7 mouse cellular contexts compared by ENCODE assay signal in genomic region chr7:45654424-45655047, GRCm38 (mm10). TPM values are rescaled to one million over a fixed set of nuclear protein-coding genes. Genes with fewer than 3 reads are reported as not detected.
DNase-seq lines count a peak whose midpoint lies in the region; ATAC-seq and TF ChIP-seq lines count a peak whose summit lies in the region.

No protein-coding gene starts in this region.

- no peak for TF ChIP-seq POLR2A in kidney, adult 2 months (IDR thresholded peaks at IDR 0.05; ENCODE audit: low read depth, low read length)

- peaks cover 15% of the 10 kb centered on the region for H3K4me1 ChIP-seq in hindbrain, embryonic 10.5 days (replicated peaks)
- H3K4me1 ChIP-seq in liver, postnatal 0 days (ENCODE audit: insufficient read depth) = no peaks in the 10 kb centered on the region
- H3K4me1 ChIP-seq in kidney, adult 2 months (ENCODE audit: control insufficient read depth, insufficient read depth, low read length) = no peaks in the 10 kb centered on the region

- H3K4me2 ChIP-seq in liver, postnatal 0 days (ENCODE audit: low read depth, low read length) = peak overlapping the region; percentile 39

- TF ChIP-seq CTCF in liver, postnatal 0 days (IDR thresholded peaks at IDR 0.05; ENCODE audit: low read depth) = no peak
- no peak for TF ChIP-seq CTCF in kidney, adult 2 months (conservative IDR thresholded peaks at IDR 0.05; ENCODE audit: insufficient read depth, insufficient read length, low read depth, low read length)

- DNase-seq in 416B (ENCODE audit: low read depth) (peak; percentile 41), ES-CJ7 (ENCODE audit: low read depth, low spot score) (peak; percentile 48)
- DNase-seq in hindbrain, embryonic 10.5 days (ENCODE audit: low spot score) = no peak
- DNase-seq in liver, postnatal 0 days = no peak
- DNase-seq in cerebellum, adult 8-10 months = no peak
- DNase-seq in cerebellum, adult 9-11 months = no peak
- no peak for DNase-seq in kidney, adult 2 months

- H3K27me3 ChIP-seq in hindbrain, embryonic 10.5 days (ENCODE audit: insufficient read depth, poor library complexity, severe bottlenecking) = no peaks in the 10 kb centered on the region
- H3K27me3 ChIP-seq in liver, postnatal 0 days (ENCODE audit: insufficient read depth, low read length) = 0 out of 2 replicates have a peak, but pooled peaks cover 3% of the 10 kb centered on the region
- H3K27me3 ChIP-seq in kidney, adult 2 months (replicated peaks; ENCODE audit: control insufficient read depth, insufficient read depth, low read length) = no peaks in the 10 kb centered on the region

- H3K4me3 ChIP-seq in hindbrain, embryonic 10.5 days = peak overlapping the region; percentile 30
- no peak overlapping the region for H3K4me3 ChIP-seq in liver, postnatal 0 days (ENCODE audit: low read depth, low read length)
- H3K4me3 ChIP-seq in kidney, adult 2 months (ENCODE audit: insufficient read depth, low read depth, low read length) = no peak overlapping the region

- H3K36me3 ChIP-seq in hindbrain, embryonic 10.5 days = no peaks in the 10 kb centered on the region
- no peaks in the 10 kb centered on the region for H3K36me3 ChIP-seq in liver, postnatal 0 days (replicated peaks; ENCODE audit: insufficient read depth, low read length)
- no peaks in the 10 kb centered on the region for H3K36me3 ChIP-seq in kidney, adult 2 months (ENCODE audit: control insufficient read depth, insufficient read depth, low read length)

- peaks cover 2% of the 10 kb centered on the region; the same call in 1 of the 2 replicates for H3K9me3 ChIP-seq in hindbrain, embryonic 10.5 days
- H3K9me3 ChIP-seq in liver, postnatal 0 days (ENCODE audit: low read length) = no peaks in the 10 kb centered on the region

- WGBS in hindbrain, embryonic 10.5 days = 31% methylated on average over 17 of the region's 17 CpGs
- 39% methylated on average over 17 of the region's 17 CpGs for WGBS in liver, postnatal 0 days (ENCODE audit: insufficient replicate concordance)
- whole genome bisulfite sequencing in kidney, adult 2 months = 48% methylated on average over 17 of the region's 17 CpGs

- ATAC-seq in liver, postnatal 0 days = peak; percentile 25; the same call in 1 of the 2 replicates

- TF ChIP-seq EP300 in liver, postnatal 0 days (IDR thresholded peaks at IDR 0.05; ENCODE audit: low read depth) = no peak

- H3K27ac ChIP-seq in hindbrain, embryonic 10.5 days = peak overlapping the region; percentile 43; the same call in 1 of the 2 replicates
- H3K27ac ChIP-seq in liver, postnatal 0 days (ENCODE audit: low read depth) = no peak overlapping the region
- H3K27ac ChIP-seq in kidney, adult 2 months (ENCODE audit: insufficient read depth, low read depth, low read length) = no peak overlapping the region

- H3K9ac ChIP-seq in liver, postnatal 0 days (replicated peaks) = no peak overlapping the region

RNA-seq across cellular contexts. Expression of gene Fut2, which starts 11.7 kb away (rescaled TPM):
- polyA plus RNA-seq in hindbrain, embryonic 10.5 days (2016; fragmentation: Nextera tagmentation; extraction: Ambion mirVana) = 0.12 and 0.21 TPM in 2 replicates
- polyA plus RNA-seq in liver, postnatal 0 days (2015; fragmentation: Nextera tagmentation; extraction: Ambion mirVana) = not detected in 2 replicates
- polyA plus RNA-seq in kidney, adult 2 months (2012; rRNA removed) = not detected in 2 replicates

RNA-seq across cellular contexts. Expression of gene Mamstr, which starts 14.8 kb away (rescaled TPM):
- 2.6 and 2.9 TPM in 2 replicates for polyA plus RNA-seq in hindbrain, embryonic 10.5 days (2016; fragmentation: Nextera tagmentation; extraction: Ambion mirVana)
- polyA plus RNA-seq in liver, postnatal 0 days (2015; fragmentation: Nextera tagmentation; extraction: Ambion mirVana) = 0.31 and 0.54 TPM in 2 replicates
- 2.1 and 2.5 TPM in 2 replicates for polyA plus RNA-seq in kidney, adult 2 months (2012; rRNA removed)

RNA-seq across cellular contexts. Expression of gene Rasip1, which starts 27.2 kb away (rescaled TPM):
- polyA plus RNA-seq in hindbrain, embryonic 10.5 days (2016; fragmentation: Nextera tagmentation; extraction: Ambion mirVana) = 6.4 and 9.3 TPM in 2 replicates
- 3.4 and 3.6 TPM in 2 replicates for polyA plus RNA-seq in liver, postnatal 0 days (2015; fragmentation: Nextera tagmentation; extraction: Ambion mirVana)
- 19.9 and 20.4 TPM in 2 replicates for polyA plus RNA-seq in kidney, adult 2 months (2012; rRNA removed)

RNA-seq across cellular contexts. Expression of gene Ntn5, which starts 29.3 kb away (rescaled TPM):
- 0.39 and 0.98 TPM in 2 replicates for polyA plus RNA-seq in hindbrain, embryonic 10.5 days (2016; fragmentation: Nextera tagmentation; extraction: Ambion mirVana)
- polyA plus RNA-seq in liver, postnatal 0 days (2015; fragmentation: Nextera tagmentation; extraction: Ambion mirVana) = 0.07 TPM in 1 of 2 replicates, not detected in the other
- 0.09 TPM in 1 of 2 replicates, not detected in the other for polyA plus RNA-seq in kidney, adult 2 months (2012; rRNA removed)

RNA-seq across cellular contexts. Expression of gene Izumo1, which starts 32.9 kb away (rescaled TPM):
- 0.19 TPM in 1 of 2 replicates, not detected in the other for polyA plus RNA-seq in hindbrain, embryonic 10.5 days (2016; fragmentation: Nextera tagmentation; extraction: Ambion mirVana)
- polyA plus RNA-seq in liver, postnatal 0 days (2015; fragmentation: Nextera tagmentation; extraction: Ambion mirVana) = 0.09 TPM in 1 of 2 replicates, not detected in the other
- 0.29 and 0.34 TPM in 2 replicates for polyA plus RNA-seq in kidney, adult 2 months (2012; rRNA removed)

Comparison
In these comparisons a context has a peak if more than half of its experiments do, and no peak if none do; other contexts are left out.
1. DNase-seq: peak in 416B (single experiment) and ES-CJ7 (single experiment); none in hindbrain, embryonic 10.5 days (single experiment), liver, postnatal 0 days (single experiment), cerebellum, adult 8-10 months (single experiment), cerebellum, adult 9-11 months (single experiment) and kidney, adult 2 months (single experiment).